Mouse (Mus musculus): ENCODE measurements at regions not wholly inside any gene's neighbourhood (a gene's known extent, or its start where the extent isn't known, plus 50 kb on each side); places are given as distances from the start of the nearest gene placed in this dataset.

DNA sequence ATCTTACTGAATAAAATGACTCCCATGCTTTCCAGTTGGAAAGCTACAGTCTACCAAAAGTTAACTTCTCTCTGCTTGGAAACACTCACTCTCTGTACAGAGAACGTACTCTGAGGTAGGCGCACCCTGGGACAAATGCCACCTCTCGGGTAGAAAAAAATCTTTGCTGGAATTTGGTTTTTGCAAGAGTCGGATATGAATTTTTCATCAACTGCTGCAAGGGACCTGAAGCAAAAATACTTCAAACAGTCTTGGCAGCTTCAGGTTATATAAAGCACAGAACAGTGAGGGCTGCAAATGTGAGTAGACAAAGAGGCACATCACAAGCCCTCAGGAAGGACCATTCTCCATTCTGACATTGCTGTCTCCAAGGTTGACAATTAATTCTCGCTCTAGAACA, 535.4 kb upstream of the Fam84a start:
- no peak for DNase-seq
- intact Hi-C loops (cut with DNase I) = no loop called here

DNA sequence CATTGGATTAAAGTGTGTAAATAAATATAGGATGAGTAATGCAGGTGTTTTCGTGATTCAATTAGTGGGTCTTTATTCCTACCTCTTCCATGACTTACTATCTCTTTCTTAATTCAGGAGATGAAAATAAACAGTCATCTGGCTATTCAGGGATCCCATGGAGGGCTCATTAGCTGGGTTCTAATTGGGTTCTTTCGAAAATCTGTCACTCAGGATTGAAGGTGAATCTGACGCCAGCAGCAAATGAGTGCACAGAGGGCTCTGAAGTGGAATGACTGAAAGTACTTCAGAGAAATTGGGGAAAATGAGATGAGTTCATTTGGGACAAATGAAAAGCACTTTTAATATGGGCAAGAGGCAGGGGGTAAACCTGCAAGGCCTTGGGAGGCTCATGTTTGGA, 524.4 kb upstream of the Fam84a start:
- no peak for DNase-seq
- intact Hi-C loops (cut with DNase I) = no loop called here

GRCm38 (mm10) chr12:14665909-14666308, 514.1 kb upstream of the Fam84a start:
- intact Hi-C loops (cut with DNase I) = loop anchor here (5.0 kb wide), 1 partner anchor 426 kb away; no protein-coding TSS in a partner anchor
- no peak for DNase-seq
